1 mouse cellular context compared by ENCODE assay signal in the genomic region with DNA sequence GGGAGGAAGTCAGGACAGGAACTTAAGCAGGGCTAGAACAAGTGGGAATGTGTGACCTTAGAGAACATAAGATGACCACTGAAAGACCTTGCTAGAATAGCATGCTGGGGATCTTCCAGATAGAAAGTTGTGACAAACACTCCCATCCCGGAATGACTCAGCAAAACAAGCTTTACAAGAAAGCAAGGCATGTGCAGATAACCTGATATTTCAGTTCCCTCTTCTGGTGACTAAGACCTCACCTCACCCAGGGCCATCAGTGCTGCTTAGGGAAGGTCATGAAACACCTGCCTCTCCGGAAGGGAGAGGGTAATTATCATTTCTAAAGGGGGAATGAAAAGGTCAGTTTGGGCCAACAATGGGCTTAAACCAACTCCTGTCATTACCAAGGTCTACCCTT.
TF ChIP-seq lines count a peak whose summit lies in the region.

No protein-coding gene starts in this region.

TF ChIP-seq in CH12.LX, 34 proteins besides CTCF, POLR2A, EP300 and RAD21 (continued from another document):
- TF ChIP-seq MEF2A (IDR thresholded peaks at IDR 0.05; ENCODE audit: borderline replicate concordance, low read depth, low read length) (peak; percentile 79), NRF1 (IDR thresholded peaks at IDR 0.05; ENCODE audit: low read depth, low read length) (no peak), ZMIZ1 (IDR thresholded peaks at IDR 0.05; ENCODE audit: low read depth, low read length) (no peak), UBTF (IDR thresholded peaks at IDR 0.05; ENCODE audit: low read depth, low read length) (no peak), CHD2 (IDR thresholded peaks at IDR 0.05; ENCODE audit: low read length) (peak; percentile 41; the same call in 1 of the 2 replicates), NELFE (IDR thresholded peaks at IDR 0.05; ENCODE audit: low read depth, low read length) (no peak), KAT2A (IDR thresholded peaks at IDR 0.05; ENCODE audit: insufficient replicate concordance, low read length) (no peak), MYC (IDR thresholded peaks at IDR 0.05; ENCODE audit: low read depth, low read length) (peak; percentile 58; the same call in 1 of the 2 replicates), GABPA (IDR thresholded peaks at IDR 0.05; ENCODE audit: insufficient replicate concordance, low read depth, low read length) (no peak), HCFC1 (IDR thresholded peaks at IDR 0.05; ENCODE audit: low read depth, low read length) (no peak), JUND (conservative IDR thresholded peaks at IDR 0.05; ENCODE audit: low read depth, low read length) (peak; percentile 93), POLR2AphosphoS2 (IDR thresholded peaks at IDR 0.05; ENCODE audit: low read depth, low read length) (no peak), E2F4 (IDR thresholded peaks at IDR 0.05; ENCODE audit: insufficient replicate concordance, low read depth, low read length) (no peak), CHD1 (IDR thresholded peaks at IDR 0.05; ENCODE audit: low read depth, low read length) (no peak), ETS1 (conservative IDR thresholded peaks at IDR 0.05; ENCODE audit: low read depth, low read length) (peak; percentile 78), TBP (conservative IDR thresholded peaks at IDR 0.05; ENCODE audit: low read depth, low read length) (no peak), MAFK (IDR thresholded peaks at IDR 0.05; ENCODE audit: insufficient replicate concordance, low read length) (peak; percentile 89), MXI1 (IDR thresholded peaks at IDR 0.05; ENCODE audit: low read depth, low read length) (peak; percentile 50; the same call in 1 of the 2 replicates), RCOR1 (conservative IDR thresholded peaks at IDR 0.05; ENCODE audit: low read depth, low read length) (peak; percentile 93)
